Mouse (Mus musculus) erythroid progenitor cell, adult 5-6 weeks (primary cell): ENCODE results near the gene Lrrc4. TPM values are rescaled to one million over a fixed set of nuclear protein-coding genes. Genes with fewer than 3 reads are reported as not detected.

Experiments used
- ATAC-seq: replicated peaks from 2 replicates; pipeline ENCODE4 v1.8.0; 2016; ENCODE audit warnings: moderate number of reproducible peaks, mild to moderate bottlenecking, moderate TSS enrichment, inconsistent platforms; ENCODE audit not compliant: poor library complexity, low FRiP score, severe bottlenecking
- total RNA-seq, 2 experiments: library from RNA; stranded (forward) in 1 of 2; stranded (reverse) in 1 of 2; fragments of 150-400 nt in 1 of 2; fragments of 186-747, 209-891 nt in 1 of 2; gene quantifications; 2 replicates each; pipeline versions ENCODE4 v1.2.3 to v1.2.4; 2015 to 2017; ENCODE audit warnings: low replicate concordance in 2 of 2

The Lrrc4 gene
- total RNA-seq, 2 experiments from 2014 or later = not detected

DNA sequence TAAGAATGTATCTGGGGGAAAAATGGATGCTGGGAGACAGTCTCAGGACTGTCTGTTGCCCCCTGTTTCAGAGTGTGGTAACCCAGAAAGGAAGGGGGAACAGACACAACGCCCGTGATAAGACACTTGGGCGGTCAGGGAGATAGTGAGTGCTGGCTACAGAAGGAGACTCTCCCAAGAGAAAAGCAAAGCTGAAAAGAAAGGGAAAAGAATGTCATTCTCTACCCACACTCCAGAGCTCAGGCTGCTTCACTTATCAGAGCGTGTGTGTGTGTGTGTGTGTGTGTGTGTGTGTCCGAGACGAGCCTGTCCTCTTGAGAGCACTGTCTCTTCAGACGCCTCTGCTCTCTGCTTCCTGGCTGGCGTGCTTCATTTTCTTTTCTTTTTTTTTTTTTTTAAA, 45.8 kb downstream of the Lrrc4 start:
- no peak for ATAC-seq

DNA sequence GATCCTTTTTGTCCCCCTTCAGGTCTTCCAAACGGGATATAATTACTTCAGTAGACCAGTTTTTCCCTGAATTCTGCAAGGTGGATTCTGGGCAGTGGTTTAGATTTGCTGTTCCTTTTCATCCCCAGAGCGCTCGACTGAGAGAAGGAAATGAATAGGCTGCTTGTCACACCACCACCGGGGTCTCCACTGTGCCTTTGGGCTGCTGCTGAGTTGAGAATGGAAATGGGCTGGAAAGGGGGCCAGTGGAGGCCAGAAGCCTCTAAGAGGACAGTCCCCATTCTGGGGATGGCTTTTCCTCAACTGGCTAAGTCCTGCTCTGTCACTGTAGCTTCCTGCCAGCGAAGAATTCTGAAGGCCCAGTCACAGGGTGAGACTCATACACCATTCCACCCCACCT, 47.6 kb downstream of the Lrrc4 start:
- ATAC-seq = no peak

DNA sequence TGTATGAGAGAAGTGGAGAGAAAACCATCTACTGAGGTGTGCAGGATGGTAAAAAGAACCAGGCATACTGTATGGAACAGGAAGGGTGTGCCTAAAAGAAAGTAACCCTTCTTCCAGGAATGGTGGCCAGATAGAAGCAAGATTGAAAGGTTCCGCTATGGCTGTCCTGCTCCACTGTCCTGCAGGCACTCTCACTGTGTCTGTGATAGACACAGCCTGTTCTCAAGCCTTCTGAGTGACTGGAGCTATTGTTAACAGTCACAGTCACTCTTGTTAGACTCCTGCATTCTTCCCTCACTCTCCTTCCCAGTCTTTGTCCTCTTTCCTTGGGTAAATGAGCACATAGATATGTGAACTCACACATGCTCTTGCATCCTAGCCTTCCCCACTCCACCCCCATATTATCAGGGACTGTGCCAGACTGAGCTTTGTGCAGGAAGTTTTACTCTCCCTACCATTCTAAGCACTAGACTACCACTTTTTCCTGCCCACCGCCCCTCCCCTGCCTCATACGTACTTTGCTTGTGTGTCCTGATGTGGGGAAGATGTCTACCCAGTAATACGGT, 48.4 kb downstream of the Lrrc4 start:
- ATAC-seq = no peak

DNA sequence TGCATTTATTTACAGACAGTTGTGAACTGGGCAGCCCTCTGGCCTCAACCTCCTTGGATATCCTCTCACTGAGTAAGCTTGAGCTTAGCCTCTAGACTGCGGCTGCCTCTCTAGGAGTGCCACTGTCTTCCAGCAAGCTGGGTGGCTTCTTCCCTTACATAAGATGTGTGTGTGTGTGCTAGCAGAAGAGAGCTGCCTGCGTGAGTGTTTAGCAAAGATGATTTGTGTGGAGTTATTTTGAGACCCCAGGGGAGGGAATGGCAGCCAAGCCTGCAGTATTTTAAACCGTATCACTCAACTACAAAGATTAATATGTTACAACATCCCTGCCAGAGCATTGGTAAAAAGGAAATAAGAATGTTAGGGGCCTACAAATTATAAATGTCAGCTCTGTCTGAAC, 49.9 kb downstream of the Lrrc4 start:
- ATAC-seq = no peak

DNA sequence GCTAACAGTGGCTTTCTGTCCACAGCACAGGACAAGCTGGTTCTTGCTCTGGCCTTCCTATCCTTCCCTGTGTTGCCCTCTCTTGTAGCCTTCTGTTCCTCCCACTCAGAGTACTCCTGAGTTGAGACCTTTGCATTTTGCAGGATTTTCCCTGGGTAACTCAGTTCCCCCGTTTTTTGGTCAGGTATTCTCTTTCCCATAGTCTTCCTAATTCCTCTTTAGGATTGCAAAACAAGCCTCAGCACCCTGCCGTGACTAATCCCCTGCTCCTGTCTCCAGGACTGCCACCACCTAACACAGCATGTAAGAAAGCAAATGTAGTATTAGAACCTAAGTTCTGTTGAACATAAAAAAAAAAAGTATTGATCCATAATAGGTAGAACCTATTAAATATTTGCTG, 60.2 kb downstream of the Lrrc4 start:
- no peak for ATAC-seq

DNA sequence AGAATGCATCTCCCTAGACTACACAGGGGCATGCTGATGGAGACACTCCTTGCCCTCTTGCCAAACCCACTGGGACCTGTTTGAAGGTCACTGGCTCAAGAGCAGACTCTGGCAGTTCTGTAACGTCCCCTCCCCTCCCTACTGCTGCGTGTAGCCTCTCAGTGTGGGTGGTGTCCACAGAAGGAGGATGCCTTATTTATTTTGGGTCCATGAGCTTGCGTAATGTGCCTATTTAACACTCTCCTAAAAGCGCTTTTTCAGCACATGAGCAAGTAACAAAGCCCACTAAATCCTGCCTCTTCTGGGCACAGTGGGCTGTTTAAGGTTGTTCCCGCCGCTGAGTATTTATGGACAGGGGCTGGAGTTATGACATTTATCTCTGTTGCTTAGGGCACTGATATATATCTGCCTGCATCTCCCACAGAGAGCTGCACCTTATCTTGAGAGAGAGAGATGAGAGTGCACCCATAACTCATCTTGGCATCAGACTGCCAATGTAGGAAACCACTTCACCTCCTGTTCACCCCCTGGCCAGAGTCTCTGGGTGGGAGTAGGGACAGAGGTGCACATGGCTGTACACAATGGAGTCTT, 63.6 kb downstream of the Lrrc4 start:
- no peak for ATAC-seq

DNA sequence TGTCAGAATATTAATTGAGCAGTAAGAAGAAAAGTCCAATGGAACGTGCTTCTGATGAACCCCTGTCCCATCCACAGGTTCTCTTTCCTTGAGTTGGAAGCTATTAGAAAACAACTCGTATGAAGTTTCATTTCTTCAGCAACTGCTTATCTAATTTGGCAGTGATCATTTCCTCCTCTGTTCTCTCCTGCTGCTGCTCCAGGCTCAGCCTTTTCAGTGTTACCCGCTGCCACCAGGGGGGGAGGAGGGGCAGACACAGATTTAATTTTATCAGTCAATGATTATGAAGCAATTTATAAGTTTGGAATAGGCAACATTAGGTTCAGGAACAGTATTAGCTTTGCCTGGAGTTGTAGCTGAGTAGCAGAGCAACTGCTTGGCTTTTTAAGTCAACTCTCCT, 64.9 kb downstream of the Lrrc4 start:
- ATAC-seq = no peak

DNA sequence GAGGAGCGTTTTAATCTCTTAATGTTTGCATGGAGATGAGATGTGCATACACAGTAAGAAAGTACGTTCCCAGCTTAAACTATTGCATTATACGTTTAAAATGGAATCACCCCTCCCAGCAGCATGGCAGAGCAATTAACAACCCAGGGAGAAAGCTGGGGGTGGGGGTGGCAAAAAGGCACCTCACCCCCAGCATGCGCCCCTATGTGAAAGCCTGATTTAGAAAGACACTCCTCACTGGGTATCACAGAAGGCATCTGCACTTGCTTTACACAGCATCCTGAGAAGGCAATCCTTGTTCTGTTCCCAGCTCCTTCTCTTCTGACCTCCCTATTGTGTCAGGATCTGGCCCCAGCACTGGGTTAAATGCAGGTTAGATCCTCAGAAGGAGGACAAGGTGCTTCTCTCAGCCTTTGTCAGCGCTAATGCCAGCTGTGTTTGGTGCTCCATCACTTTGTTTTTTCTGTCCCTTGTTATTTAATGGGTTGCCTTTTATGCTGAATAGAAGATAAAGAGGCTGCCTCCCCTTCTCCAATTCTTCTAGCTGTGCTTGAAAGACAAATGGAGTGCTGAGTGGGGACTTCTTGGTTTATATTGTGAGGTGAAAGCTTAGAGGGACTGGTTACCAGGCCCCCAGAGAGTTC, 69.3 kb downstream of the Lrrc4 start:
- no peak for ATAC-seq

DNA sequence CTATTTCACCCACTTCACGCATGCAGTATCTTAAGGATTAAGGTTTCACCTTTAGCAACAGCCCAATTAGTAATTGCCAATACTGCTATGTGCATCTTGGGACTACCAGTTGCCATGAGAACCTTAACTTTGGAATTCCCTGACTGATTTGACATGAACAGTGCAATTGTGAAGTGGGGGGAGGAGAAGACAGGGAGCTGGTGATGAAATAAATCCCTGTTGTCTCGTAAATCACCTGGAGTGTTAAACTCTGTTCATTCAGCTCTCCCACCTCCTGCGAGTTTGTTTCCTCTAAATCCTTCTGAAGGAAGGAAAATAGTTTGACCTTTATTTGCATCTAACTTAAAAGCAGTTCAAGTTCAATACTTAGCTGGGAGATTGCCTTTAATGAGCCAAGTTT, 69.8 kb downstream of the Lrrc4 start:
- no peak for ATAC-seq

DNA sequence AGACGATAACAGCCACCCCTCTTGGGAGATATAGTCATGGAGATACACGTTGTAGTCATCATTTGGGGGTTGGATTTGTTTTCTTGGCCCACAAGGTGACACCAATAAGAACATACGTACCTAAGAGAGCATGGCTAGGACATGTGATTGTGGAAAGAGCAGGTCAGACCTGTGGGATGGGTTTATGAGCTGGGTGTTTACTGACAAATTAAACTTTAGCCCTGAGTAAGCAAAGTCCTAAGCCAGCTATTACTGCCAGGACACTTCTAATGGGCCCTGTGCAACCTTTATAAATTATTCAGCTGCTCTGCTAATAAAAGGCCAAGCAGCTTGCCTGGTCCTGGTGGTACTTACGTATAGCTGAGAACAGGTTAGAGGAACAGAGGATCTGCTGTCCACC, 73.3 kb downstream of the Lrrc4 start:
- ATAC-seq = no peak

DNA sequence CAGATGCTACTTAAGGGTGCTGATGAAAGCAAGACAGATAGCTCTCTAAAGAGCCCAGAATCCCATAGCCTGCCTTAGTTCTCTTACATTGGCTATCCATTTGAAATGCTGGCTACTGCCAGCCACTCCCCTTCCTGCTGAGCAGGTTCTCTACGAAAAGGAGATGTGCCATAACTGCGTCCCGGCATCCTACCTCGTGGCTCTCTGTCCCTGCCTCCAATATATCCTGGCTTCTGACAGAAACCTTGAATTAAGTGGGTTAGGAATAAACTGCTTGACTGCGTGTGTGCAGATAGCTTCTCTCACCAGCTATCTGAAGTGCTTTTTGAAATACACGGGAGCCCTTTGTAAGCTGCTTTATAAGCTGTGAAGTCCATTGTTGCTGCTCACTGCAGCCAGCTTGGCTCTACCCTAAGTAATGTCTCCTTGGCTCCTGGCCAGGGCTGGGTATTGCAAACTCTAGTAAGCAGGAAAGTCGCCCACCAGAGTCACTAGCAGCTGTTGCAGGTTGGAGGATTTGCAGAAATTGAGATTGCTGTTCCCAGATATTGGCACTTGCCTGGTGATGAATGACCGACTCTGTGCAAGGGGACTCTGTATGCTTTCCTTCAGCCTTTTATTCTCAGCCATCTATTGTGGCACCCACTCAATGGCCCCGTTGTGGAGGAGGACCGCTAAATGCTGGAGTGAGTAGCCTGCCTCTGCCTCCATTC, 75.1 kb downstream of the Lrrc4 start:
- ATAC-seq = no peak

DNA sequence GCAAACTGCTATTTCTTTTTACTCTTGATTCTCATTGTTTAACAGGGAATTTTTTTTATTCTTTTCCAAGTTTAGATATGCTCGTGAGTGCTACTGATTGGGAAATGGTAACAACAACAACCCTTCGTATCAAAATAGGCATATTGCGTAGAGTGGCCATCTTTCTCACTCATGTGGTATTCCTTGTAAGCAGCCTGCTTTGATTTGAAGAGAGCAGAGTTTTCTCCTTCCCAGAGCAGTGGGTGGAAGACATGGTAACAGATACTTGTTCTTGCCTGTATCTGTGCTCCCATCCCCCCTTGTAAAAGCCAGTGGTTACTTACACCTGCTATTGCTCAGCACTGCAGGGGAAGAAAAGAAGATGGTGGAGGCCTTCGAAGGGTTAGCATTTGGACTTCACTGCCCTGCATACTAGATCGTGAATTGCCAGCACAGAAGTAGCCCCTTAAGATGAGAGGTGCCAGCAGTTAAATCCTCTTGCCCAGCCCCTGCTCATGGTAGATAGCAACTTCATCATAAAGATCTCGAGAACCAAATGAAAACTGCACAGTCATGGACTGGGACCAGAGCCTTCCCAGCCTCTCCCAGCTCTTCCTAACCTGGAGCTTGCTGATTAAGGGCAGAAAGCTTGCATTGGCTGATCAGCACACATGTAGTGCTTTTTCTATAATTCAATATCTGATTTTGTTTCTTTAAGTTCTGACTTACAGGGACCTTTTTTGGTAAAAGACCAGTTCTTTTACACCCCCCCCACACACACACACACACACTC, 77.2 kb downstream of the Lrrc4 start:
- peak; percentile 78 for ATAC-seq

DNA sequence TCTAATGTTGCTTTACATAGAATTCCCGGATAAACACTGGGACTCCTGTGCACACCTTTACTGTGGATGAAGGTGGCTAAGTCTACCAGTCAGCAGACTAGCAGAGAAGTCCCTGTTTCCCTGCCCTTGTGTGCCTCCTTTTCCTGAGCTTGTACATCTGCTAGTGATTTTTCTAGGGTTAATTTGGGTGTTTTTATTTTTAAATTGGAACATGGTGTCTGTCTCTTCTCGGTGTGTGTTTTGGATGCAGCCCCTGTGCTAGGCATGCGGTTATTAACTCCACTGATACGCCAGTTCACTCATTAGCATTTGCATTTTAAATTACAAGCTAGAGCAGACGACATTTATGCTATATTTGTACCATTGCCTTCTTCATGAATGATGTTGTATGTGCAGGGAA, 77.9 kb downstream of the Lrrc4 start:
- no peak for ATAC-seq

DNA sequence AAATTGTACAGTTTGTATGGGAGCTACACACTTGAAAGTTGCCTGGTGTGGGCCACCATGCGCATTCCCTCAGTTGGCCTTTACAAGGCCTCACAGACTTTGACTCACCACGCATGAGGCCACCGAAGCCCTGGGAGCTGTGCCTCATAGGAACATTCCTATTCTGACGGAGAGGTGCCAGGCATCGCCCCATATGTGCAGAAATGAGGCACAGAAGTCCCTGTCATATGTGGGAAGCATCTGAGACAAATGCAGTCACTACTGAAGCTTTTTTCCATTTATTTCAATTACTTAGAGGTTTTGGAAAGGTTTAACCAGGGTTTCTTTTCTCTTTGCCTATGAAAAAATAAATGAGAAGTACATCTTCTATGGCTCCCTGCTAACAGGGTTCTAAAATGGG, 78.3 kb downstream of the Lrrc4 start:
- no peak for ATAC-seq

DNA sequence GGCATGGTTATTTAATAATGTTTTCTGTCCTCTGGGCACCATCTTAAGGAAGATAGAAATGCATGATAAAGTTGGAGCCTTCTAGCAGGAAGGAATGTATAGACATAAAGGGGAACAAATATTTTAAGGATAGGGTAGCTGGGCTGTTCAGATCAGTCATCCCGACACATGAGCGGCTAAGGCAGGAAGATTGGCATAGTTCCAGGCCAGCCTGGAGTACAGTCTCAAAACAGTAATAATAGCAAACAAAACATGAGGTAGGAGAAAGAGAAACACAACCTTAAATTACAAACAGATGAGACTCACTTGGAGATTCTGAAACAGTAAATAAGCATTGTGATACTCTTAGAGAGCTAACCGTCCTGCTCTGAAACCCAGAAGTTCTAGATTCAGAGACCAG, 80.4 kb downstream of the Lrrc4 start:
- no peak for ATAC-seq

DNA sequence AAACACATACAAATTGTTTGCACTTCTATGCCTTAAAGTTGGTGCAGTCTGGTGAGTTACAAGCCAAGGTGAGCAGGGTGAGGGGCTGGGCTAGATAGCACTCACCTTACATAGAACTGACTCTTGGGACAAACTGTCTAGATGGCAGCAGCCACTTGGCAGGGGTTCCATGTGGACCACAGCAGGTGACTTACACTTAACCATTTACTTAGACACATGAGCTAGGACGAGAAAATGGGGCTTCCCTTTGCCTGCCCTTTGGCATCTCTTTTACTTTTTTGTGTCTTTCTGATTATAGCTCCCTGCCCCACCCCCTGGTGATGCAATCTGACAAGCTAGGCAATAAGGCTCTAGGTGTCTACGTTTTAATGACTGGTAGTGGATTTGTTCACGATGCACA, 82.3 kb downstream of the Lrrc4 start:
- no peak for ATAC-seq

DNA sequence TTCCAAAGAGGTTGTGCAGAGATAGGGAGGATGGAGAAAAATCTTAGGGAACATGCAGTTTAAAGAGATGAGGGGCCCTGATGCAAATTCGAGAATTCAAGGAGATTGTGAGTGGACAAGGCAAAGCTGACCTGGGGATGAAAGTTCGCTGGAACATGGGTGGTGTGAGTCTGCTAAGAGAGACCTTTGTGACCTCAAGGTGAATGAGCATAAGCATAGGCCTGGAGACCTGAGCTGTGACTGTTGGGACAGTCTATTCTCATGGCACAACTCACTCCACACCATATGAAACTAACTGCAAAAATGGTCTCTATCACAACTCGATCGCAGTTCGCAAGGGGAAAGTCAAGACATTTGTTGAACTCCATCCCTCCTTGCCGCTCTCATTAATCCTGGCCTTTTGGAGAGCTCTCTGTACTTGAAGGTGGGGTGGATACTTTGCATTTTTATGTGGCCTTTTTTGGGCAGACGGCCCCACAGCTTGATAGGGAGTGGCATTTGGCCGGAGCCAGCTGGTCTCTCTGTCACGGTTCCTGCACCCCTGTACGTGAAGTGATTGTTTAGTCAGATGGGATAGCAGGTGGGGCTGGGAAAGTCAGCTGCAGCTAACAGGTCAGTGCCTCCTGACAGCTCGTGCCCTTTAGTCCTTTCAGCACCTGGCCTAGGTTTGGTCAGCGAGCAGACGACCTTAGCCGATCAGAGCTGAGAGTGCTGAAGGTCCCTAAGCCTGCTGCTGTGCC, 83.4 kb downstream of the Lrrc4 start:
- ATAC-seq = no peak

DNA sequence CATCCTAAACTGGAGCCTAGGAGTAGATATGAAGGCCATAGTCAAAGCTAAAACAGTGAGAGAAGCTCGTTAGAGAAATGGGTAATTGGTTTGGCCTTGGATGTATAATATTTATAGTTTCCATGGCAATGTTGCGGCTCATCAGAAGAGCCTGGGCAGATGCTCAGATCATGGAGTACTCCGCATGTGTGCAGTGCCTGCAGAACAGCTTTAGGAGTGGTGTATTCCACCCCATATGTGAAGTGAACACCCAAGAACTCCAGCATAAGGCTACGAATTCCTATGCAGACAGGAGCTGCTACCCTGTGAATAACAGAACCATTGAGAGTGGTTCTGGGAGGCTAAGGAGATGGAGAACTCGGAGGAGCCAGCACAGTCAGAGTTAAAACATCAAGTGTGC, 84.5 kb downstream of the Lrrc4 start:
- ATAC-seq = no peak

DNA sequence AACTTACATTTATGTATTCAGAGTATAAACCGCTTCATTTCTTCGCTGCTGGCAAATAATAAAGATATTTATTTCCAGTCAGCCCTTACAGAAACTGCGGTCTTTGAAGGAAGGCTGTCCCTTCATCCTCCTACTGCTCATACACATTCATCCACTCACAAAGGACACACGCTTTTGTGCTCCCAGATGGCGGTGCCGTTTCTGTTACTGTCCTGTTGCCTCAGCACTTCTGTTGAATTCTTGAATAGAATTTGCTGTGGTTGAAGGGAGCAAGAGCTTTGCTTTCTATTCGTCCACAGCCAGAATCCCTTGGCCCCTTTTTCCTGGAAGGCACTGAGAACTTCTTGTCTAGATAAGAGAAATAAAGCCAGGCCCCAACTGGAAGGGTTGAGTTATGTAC, 85.7 kb downstream of the Lrrc4 start:
- no peak for ATAC-seq

DNA sequence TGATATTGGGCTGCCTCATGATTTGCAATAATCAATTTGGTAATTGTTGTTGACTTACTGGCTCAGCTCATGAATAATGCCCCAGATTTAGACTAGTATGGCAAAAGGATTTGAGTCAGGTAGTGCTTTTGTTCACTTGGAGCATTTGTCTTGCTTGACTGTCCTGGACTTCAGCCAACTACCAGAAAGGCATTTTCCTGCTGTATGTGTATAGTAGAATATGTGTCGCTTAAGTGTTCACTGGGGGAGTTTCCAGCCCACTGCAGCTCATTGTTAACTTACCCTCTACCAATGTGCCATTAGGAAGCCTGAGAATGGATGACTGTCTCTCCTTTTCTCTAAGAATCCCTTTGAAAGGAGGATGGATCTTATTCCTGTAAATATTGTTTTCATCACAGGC, 88.0 kb downstream of the Lrrc4 start:
- no peak for ATAC-seq
